Mouse (Mus musculus) cerebellum, postnatal 14 days (tissue): Measurements from ENCODE around the gene Pam16.

ENCODE experiments used
- DNase-seq, 2 experiments: peaks; one replicate each; pipeline ENCODE4 v3.0.0; 2021; ENCODE audit warnings: mixed read lengths in 2 of 2

The Pam16 gene

GRCm38 (mm10) chr16:4607818-4608531, 16.8 kb downstream of the Pam16 start:
- DNase-seq, result peak; percentile 92 to 94

- peak; percentile 60 to 77 for DNase-seq
These were observed 18.2 kb downstream of the Pam16 start for GRCm38 (mm10) chr16:4606431-4607084.

GRCm38 (mm10) chr16:4605514-4606131, 19.2 kb downstream of the Pam16 start:
- no peak for DNase-seq

GRCm38 (mm10) chr16:4604293-4604837, 20.4 kb downstream of the Pam16 start:
- DNase-seq, result no peak

- no peak for DNase-seq
These were observed 21.3 kb downstream of the Pam16 start for GRCm38 (mm10) chr16:4603453-4603837.

GRCm38 (mm10) chr16:4602766-4603452, 21.9 kb downstream of the Pam16 start:
- no peak for DNase-seq

- DNase-seq, result peak in 1 of 2 experiments; percentile 47
These were observed 22.6 kb downstream of the Pam16 start for GRCm38 (mm10) chr16:4602189-4602588.

- no peak for DNase-seq
These were observed 24.0 kb downstream of the Pam16 start for GRCm38 (mm10) chr16:4600701-4601310.

GRCm38 (mm10) chr16:4599616-4600015, 25.2 kb downstream of the Pam16 start:
- DNase-seq, result no peak

- DNase-seq, result peak; percentile 34 to 51
These were observed 25.8 kb downstream of the Pam16 start for GRCm38 (mm10) chr16:4598891-4599543.

- DNase-seq, result no peak
These were observed 26.7 kb downstream of the Pam16 start for GRCm38 (mm10) chr16:4598041-4598440.

GRCm38 (mm10) chr16:4597296-4597695, 27.5 kb downstream of the Pam16 start:
- no peak for DNase-seq

GRCm38 (mm10) chr16:4596836-4597235, 28.0 kb downstream of the Pam16 start:
- DNase-seq, result no peak

GRCm38 (mm10) chr16:4596141-4596728, 28.6 kb downstream of the Pam16 start:
- DNase-seq, result peak in 1 of 2 experiments; percentile 45

GRCm38 (mm10) chr16:4595527-4595963, 29.2 kb downstream of the Pam16 start:
- DNase-seq, result peak; percentile 58 to 70

GRCm38 (mm10) chr16:4594814-4595526, 29.8 kb downstream of the Pam16 start:
- DNase-seq, result peak in 1 of 2 experiments; percentile 57

- DNase-seq, result peak; percentile 69 to 74
These were observed 30.6 kb downstream of the Pam16 start, which contains the start of gene Glis2 for GRCm38 (mm10) chr16:4593971-4594813. Glis2 (plus strand) TSS chr16:4594713.

- peak; percentile 79 to 82 for DNase-seq
These were observed 31.6 kb downstream of the Pam16 start for GRCm38 (mm10) chr16:4592909-4593875.
